Mouse (Mus musculus) midbrain, embryonic 13.5 days (tissue): ENCODE results near the gene Cebpe. TPM values are rescaled to one million over a fixed set of nuclear protein-coding genes. Genes with fewer than 3 reads are reported as not detected.
A peak's percentile ranks its signal among the peaks of the same experiment; 100 is the strongest.

Experiments
- ATAC-seq: fragments of 200-750 bp; cut with Nextera tagmentation; 2 replicates; pipeline ENCODE4 v1.8.0; 2017; ENCODE audit warnings: mild to moderate bottlenecking, moderate TSS enrichment, moderate library complexity
- H3K27ac ChIP-seq: fragments of 300-500 bp; sonication (generic); 2 replicates; pipeline ENCODE4 v1.5.1; 2015; ENCODE audit warnings: inconsistent platforms, mild to moderate bottlenecking, moderate library complexity
- H3K27me3 ChIP-seq: fragments of 300-500 bp; sonication (generic); 2 replicates; pipeline ENCODE4 v1.6.1; 2015; ENCODE audit warnings: mild to moderate bottlenecking, inconsistent platforms
- H3K36me3 ChIP-seq: fragments of 300-500 bp; sonication (generic); 2 replicates; pipeline ENCODE4 v1.6.1; 2015; ENCODE audit warnings: mild to moderate bottlenecking, inconsistent platforms
- H3K4me1 ChIP-seq: fragments of 300-500 bp; sonication (generic); replicated peaks from 2 replicates; pipeline ENCODE4 v1.6.1; 2015; ENCODE audit warnings: inconsistent platforms
- H3K4me2 ChIP-seq: fragments of 300-500 bp; sonication (generic); replicated peaks from 2 replicates; pipeline ENCODE4 v1.6.1; 2015; ENCODE audit warnings: moderate library complexity, mild to moderate bottlenecking, inconsistent platforms
- H3K4me3 ChIP-seq: fragments of 300-500 bp; sonication (generic); replicated peaks from 2 replicates; pipeline ENCODE4 v1.5.1; 2015; ENCODE audit warnings: mild to moderate bottlenecking, inconsistent platforms
- H3K9ac ChIP-seq: fragments of 300-500 bp; sonication (generic); replicated peaks from 2 replicates; pipeline ENCODE4 v1.6.1; 2015; ENCODE audit warnings: mild to moderate bottlenecking, inconsistent platforms
- H3K9me3 ChIP-seq: fragments of 300-500 bp; sonication (generic); 2 replicates; pipeline ENCODE4 v1.6.1; 2016; ENCODE audit warnings: mild to moderate bottlenecking, inconsistent platforms
- WGBS: fragments of 180-500 bp; shearing (Covaris S2); methylation state at CpG from one replicate; pipeline ENCODE4 v1.1.7; 2015; 5-methylcytosine and 5-hydroxymethylcytosine counted together
- polyA plus RNA-seq: library from polyadenylated mRNA; unstranded; fragments of >200 nt; fragmentation: Nextera tagmentation; extraction: Ambion mirVana; gene quantifications from 2 replicates; pipeline ENCODE4 v1.2.1, GENCODE M21; 2015

The Cebpe gene
- polyA plus RNA-seq, 1 experiment from 2014 or later = not detected

GRCm38 (mm10) chr14:54737634-54738033, 25.7 kb upstream of the Cebpe start:
- 39% methylated on average over 10 of the region's 10 CpGs for whole genome bisulfite sequencing
- no peak overlapping the region for H3K27ac ChIP-seq

GRCm38 (mm10) chr14:54736555-54737552, 24.9 kb upstream of the Cebpe start:
- Histone ChIP-seq H3K4me1 (peaks cover 14% of the 10 kb centered on the region), H3K36me3 (no peaks in the 10 kb centered on the region), H3K4me2 (no peak overlapping the region), H3K27ac (no peak overlapping the region), H3K4me3 (no peak overlapping the region), H3K9ac (no peak overlapping the region), H3K9me3 (no peaks in the 10 kb centered on the region), H3K27me3 (no peaks in the 10 kb centered on the region; the same call in 1 of the 2 replicates)
- 38% methylated on average over 14 of the region's 14 CpGs for WGBS
- ATAC-seq = peak; percentile 88

More at GRCm38 (mm10) chr14:54737634-54738033, 25.7 kb upstream of the Cebpe start:
- Histone ChIP-seq H3K9ac (no peak overlapping the region), H3K36me3 (no peaks in the 10 kb centered on the region), H3K27me3 (no peaks in the 10 kb centered on the region; the same call in 1 of the 2 replicates), H3K4me1 (peaks cover 14% of the 10 kb centered on the region), H3K4me2 (no peak overlapping the region), H3K4me3 (no peak overlapping the region), H3K9me3 (no peaks in the 10 kb centered on the region)
- ATAC-seq = 0 out of 2 replicates have a peak, but pooled peaks have one; percentile 24

- 87% methylated on average over 4 of the region's 4 CpGs for WGBS
- Histone ChIP-seq H3K4me1 (peaks cover 14% of the 10 kb centered on the region), H3K36me3 (no peaks in the 10 kb centered on the region), H3K9me3 (no peaks in the 10 kb centered on the region), H3K27ac (no peak overlapping the region), H3K4me2 (no peak overlapping the region), H3K27me3 (no peaks in the 10 kb centered on the region; the same call in 1 of the 2 replicates), H3K9ac (no peak overlapping the region), H3K4me3 (no peak overlapping the region)
- ATAC-seq = no peak
Observed at GRCm38 (mm10) chr14:54735221-54735620, 23.2 kb upstream of the Cebpe start.

- Histone ChIP-seq H3K36me3 (no peaks in the 10 kb centered on the region), H3K4me3 (no peak overlapping the region), H3K4me2 (no peak overlapping the region), H3K9me3 (no peaks in the 10 kb centered on the region), H3K27me3 (no peaks in the 10 kb centered on the region; the same call in 1 of the 2 replicates), H3K9ac (no peak overlapping the region), H3K4me1 (peaks cover 14% of the 10 kb centered on the region), H3K27ac (no peak overlapping the region)
- no peak for ATAC-seq
- WGBS = 80% methylated on average over 4 of the region's 4 CpGs
Observed at GRCm38 (mm10) chr14:54734004-54734403, 22.0 kb upstream of the Cebpe start.

DNA sequence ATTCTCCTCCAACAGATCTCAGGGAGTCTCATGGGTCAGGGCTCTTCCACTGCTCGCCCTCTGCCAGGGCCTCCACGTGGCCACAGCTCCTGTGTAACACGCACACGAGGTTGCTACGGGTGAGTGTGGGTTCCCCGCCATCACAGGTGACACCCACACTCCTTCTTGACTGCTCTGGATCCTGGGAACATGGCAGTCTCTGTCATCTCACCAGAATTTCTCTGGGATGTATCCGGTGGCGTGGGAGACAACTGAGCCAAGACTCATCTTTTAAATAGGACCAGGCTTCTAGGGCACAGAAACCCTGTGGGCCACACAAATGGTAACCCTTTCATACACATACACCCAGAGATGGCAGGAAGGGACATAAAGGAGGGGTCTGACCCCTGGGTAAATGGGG, 20.2 kb upstream of the Cebpe start:
- Histone ChIP-seq H3K4me2 (no peak overlapping the region), H3K36me3 (no peaks in the 10 kb centered on the region), H3K9ac (no peak overlapping the region), H3K4me3 (no peak overlapping the region), H3K9me3 (no peaks in the 10 kb centered on the region), H3K4me1 (peaks cover 7% of the 10 kb centered on the region), H3K27ac (no peak overlapping the region), H3K27me3 (no peaks in the 10 kb centered on the region; the same call in 1 of the 2 replicates)
- 87% methylated on average over 8 of the region's 8 CpGs for WGBS
- no peak for ATAC-seq

- Histone ChIP-seq H3K4me1 (no peaks in the 10 kb centered on the region), H3K27me3 (no peaks in the 10 kb centered on the region; the same call in 1 of the 2 replicates), H3K36me3 (no peaks in the 10 kb centered on the region), H3K4me2 (no peak overlapping the region), H3K9ac (no peak overlapping the region), H3K27ac (no peak overlapping the region), H3K9me3 (no peaks in the 10 kb centered on the region), H3K4me3 (no peak overlapping the region)
- no peak for ATAC-seq
- WGBS = 90% methylated on average over 6 of the region's 6 CpGs
Observed at GRCm38 (mm10) chr14:54730305-54730704, 18.3 kb upstream of the Cebpe start.

DNA sequence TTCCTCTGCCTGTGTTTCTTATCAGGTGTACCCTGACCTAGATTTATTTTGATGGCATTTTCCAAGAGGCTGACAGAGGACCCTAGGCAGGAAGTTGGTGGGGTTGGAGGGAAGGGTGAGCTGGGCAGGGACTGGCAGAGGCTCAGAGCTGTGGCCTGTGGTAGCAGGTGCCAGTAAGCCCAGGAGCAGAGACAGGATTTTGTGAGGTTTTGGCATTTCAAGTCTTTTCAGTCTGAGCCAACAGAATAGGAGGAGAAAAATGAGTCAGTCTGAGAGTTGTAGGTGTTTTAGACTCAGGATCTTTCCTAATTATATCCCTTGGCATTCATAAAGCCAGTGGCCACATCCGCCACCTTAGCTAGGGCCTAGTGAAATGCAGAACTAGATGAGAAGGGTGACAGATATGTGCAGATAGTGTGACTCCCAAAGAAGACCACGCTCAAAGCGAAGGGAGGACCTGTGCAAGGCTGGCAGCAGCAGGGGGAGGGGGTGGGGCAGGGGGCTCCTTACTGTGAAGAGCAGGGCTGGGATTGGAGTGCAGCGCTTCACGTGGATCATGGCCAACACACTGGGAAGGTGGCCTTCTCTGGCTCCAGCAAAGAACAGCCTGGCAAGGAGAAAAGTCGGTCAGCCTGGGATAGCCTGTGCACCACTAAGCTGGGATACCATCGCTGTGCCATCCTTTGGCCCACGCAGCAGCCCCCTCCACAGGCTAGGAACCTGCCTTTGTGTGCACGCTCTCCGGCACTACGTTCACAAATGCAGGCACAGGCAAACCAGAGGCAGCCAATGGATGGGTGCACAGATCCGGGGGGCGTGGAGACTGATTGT, 17.1 kb upstream of the Cebpe start:
- Histone ChIP-seq H3K4me1 (no peaks in the 10 kb centered on the region), H3K27me3 (no peaks in the 10 kb centered on the region; the same call in 1 of the 2 replicates), H3K4me3 (no peak overlapping the region), H3K4me2 (no peak overlapping the region), H3K9me3 (no peaks in the 10 kb centered on the region), H3K36me3 (no peaks in the 10 kb centered on the region), H3K27ac (no peak overlapping the region), H3K9ac (0 out of 2 replicates have a peak overlapping the region, but pooled peaks have one; percentile 10)
- WGBS = 59% methylated on average over 13 of the region's 13 CpGs
- ATAC-seq = no peak

DNA sequence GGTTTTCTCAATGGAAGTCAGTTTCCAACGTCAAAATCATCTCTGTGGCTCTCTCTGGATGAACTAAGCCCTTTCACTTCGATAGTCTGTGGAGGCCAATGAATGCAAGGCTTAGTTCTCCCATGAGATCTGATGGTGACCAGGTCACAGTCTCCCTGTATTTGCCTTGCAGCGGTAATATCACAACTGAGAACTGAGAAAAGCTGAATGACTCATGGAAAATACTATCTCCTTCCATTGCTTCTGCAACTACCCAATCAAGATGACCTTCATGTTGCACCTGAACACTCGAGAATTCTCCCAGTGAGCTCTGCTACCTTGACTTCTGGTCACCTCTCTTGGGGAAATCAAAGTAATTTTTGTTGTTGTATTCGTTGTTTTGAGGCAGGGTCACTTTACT, 15.6 kb upstream of the Cebpe start:
- 82% methylated on average over 5 of the region's 5 CpGs for WGBS

DNA sequence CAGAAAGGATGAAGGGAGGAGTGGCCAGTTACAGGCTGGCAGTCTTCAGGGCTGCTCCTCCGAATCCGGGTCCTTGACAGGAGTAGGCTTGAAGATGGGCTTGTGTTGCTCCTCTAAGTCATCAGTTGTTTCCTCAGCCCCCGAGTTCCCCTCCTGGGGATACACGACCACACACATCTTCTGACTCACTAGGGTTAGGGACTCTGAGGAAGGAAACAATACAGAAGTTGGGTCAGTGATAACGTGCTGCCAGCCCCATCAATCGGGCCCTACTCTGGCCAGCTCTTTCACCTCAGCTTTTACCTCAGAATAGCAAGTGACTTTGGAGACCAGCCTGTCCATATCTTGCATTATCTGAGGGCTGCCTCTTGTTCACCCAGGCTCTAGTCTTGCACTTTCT, 12.1 kb upstream of the Cebpe start:
- Histone ChIP-seq H3K9ac (no peak overlapping the region), H3K4me1 (no peaks in the 10 kb centered on the region), H3K27me3 (no peaks in the 10 kb centered on the region), H3K4me3 (no peak overlapping the region), H3K27ac (no peak overlapping the region), H3K9me3 (no peaks in the 10 kb centered on the region), H3K36me3 (no peaks in the 10 kb centered on the region), H3K4me2 (no peak overlapping the region)
- 74% methylated on average over 6 of the region's 6 CpGs for WGBS
- no peak for ATAC-seq

More for the DNA sequence above, 15.6 kb upstream of the Cebpe start:
- H3K27me3 ChIP-seq = no peaks in the 10 kb centered on the region; the same call in 1 of the 2 replicates
- H3K9ac ChIP-seq = no peak overlapping the region
- H3K9me3 ChIP-seq = no peaks in the 10 kb centered on the region
- no peak overlapping the region for H3K4me3 ChIP-seq
- ATAC-seq = no peak
- no peak overlapping the region for H3K4me2 ChIP-seq
- no peaks in the 10 kb centered on the region for H3K36me3 ChIP-seq
- H3K4me1 ChIP-seq = no peaks in the 10 kb centered on the region
- no peak overlapping the region for H3K27ac ChIP-seq

- no peak overlapping the region for H3K27ac ChIP-seq
- H3K4me1 ChIP-seq = no peaks in the 10 kb centered on the region
- H3K4me2 ChIP-seq = no peak overlapping the region
- no peak overlapping the region for H3K9ac ChIP-seq
- no peaks in the 10 kb centered on the region for H3K27me3 ChIP-seq
- H3K4me3 ChIP-seq = no peak overlapping the region
- ATAC-seq = no peak
- H3K9me3 ChIP-seq = no peaks in the 10 kb centered on the region
- WGBS = 82% methylated on average over 10 of the region's 10 CpGs
- no peaks in the 10 kb centered on the region for H3K36me3 ChIP-seq
Observed at GRCm38 (mm10) chr14:54721711-54722110, 9.7 kb upstream of the Cebpe start.

DNA sequence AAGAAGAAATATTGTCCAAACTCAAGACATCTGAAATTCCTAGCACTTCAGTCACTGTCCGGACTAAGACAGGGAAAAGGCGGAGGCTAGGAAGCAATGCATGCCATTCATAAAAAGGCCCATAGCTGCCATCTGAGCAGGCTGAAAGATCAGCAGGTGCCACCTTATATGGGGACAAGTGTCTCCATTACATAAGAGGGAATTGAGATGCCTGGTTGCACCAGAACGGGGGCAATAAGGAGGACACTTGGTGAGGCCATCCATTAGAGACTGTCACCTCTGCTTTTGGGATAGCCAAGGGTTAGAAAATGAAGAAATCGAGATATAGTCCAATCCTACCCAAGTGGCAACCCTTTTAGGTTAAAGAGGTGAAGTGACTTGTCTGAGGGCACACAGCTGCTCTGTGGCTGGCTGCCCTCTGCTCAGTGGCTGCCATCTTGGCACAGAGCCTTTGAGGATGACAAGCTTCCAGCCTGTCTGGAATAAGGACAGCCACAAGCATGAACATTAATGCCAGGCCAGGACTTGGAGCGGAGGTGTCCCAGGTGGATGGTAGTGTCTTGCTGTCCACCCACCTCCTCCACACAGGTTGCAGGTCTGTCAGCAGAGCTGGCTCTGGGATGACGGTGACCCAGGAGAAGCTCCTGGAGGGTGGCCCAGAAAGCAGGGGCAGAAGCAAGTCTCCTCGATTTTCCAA, 8.8 kb upstream of the Cebpe start:
- no peak overlapping the region for H3K27ac ChIP-seq
- H3K27me3 ChIP-seq = 0 out of 2 replicates have a peak, but pooled peaks cover 4% of the 10 kb centered on the region
- H3K9ac ChIP-seq = no peak overlapping the region
- 91% methylated on average over 7 of the region's 7 CpGs for WGBS
- no peaks in the 10 kb centered on the region for H3K4me1 ChIP-seq
- ATAC-seq = no peak
- H3K4me3 ChIP-seq = no peak overlapping the region
- H3K9me3 ChIP-seq = no peaks in the 10 kb centered on the region
- no peak overlapping the region for H3K4me2 ChIP-seq
- no peaks in the 10 kb centered on the region for H3K36me3 ChIP-seq
